Mouse (Mus musculus) urinary bladder, postnatal 10 days (tissue): Measurements from ENCODE around the gene Arhgef39.

ENCODE experiments used
- DNase-seq: peaks from one replicate; pipeline ENCODE4 v3.0.0; 2022; ENCODE audit warnings: low spot score

Arhgef39 gene

GRCm38 (mm10) chr4:43499407-43500333 is at the start of gene Arhgef39:
Gene Arhgef39, minus strand, starts transcription at chr4:43499695.
- DNase-seq, result no peak

- no peak for DNase-seq
Observed at GRCm38 (mm10) chr4:43549055-43549454, 49.6 kb upstream of the Arhgef39 start.

- no peak for DNase-seq
Observed at GRCm38 (mm10) chr4:43547160-43547559, 47.7 kb upstream of the Arhgef39 start.

DNA sequence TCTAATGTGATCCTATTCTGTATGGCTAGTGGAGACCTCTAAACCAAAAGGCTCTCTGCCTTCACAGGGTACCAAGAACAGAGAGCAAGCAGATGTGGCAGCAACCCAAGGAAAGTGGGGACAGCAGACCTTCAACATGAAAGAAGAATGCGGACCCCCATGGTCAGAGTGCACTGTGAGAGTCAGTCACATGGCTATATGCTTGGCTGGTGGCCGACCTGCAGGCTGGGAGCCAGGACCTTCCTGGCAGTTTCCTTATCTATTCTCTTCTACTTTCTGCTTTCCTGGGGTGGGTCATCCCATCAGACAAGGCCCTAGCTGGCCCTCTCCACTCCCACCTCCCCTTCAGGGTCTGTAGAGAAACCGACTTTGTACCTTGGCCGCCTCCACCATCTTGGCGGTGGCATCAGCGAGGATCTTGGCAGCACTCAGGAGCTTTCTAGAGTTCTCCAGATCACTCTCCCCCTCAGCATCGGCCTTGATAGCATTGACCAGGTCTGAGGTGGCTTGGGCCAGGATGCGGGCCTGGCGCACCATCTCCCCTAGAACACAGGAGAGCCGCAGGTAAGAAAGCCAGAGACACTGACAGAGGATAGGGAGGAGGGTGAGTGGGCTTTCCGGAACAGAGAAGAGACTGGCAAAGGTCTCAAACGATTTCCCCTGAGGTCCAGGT is 47.0 kb upstream of the Arhgef39 start:
- DNase-seq, result no peak

- no peak for DNase-seq
Observed at GRCm38 (mm10) chr4:43542044-43542443, 42.5 kb upstream of the Arhgef39 start.

GRCm38 (mm10) chr4:43536031-43536430 is 36.5 kb upstream of the Arhgef39 start:
- no peak for DNase-seq

GRCm38 (mm10) chr4:43535628-43536027 is 36.1 kb upstream of the Arhgef39 start:
- no peak for DNase-seq

DNA sequence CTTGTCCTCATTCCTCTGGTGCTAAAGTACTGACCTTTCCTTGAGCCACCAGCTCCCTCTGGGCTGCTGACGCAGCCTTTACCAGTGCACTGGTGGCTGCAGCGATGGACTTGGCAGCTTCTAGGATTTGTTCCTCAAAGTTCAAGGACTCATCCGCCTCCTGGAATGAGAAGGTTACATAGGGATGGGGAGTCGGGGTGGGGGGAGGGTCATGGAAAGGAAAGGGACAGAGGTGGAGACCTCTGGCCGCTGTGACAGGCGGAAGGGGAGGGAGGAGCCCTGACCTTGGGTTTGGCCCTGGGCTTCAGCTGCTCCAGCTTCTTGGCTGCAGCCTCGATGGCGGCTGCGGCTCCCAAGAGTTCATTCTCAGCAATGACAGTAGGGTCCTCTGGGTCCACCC is 33.8 kb upstream of the Arhgef39 start:
- DNase-seq, result no peak

DNA sequence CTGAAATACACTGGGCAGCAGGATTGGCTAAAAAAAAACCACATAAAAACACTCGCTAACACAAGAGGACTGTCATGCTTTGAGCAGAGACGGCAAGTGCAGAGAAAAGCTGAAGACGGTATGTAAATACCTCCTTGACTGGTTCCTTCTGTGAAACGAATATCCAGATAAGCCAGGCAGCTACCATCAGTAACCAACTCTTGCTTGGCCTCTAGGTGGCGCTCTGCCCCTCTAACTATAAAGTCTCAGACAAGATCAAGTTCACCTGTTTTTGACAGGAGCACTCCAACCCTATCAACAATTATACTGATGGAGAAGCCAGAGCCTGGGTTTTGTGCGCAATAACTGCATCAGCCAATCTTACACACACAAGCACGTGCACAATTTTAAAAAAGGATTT is 31.1 kb upstream of the Arhgef39 start:
- DNase-seq, result no peak

DNA sequence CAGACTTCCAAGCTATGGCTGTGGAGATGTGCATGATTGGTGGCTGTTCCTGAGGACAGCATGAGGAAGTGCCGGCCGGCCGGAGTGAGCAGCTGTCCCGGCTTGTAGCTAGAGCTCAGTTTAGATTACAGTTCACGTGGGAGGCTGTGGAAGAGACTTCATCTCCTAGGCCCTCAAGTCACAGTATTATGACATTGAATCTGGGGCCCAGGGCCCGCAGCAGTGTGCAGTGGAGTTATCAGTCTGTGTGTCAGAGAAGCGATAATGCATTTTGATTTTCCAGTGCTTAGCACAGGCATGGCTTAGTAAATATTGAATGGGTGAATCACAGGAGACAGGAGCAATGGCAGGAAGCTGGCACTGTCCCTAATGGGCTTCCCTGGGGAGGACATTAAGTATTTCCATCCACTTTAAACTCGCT is 30.6 kb upstream of the Arhgef39 start:
- DNase-seq, result no peak

DNA sequence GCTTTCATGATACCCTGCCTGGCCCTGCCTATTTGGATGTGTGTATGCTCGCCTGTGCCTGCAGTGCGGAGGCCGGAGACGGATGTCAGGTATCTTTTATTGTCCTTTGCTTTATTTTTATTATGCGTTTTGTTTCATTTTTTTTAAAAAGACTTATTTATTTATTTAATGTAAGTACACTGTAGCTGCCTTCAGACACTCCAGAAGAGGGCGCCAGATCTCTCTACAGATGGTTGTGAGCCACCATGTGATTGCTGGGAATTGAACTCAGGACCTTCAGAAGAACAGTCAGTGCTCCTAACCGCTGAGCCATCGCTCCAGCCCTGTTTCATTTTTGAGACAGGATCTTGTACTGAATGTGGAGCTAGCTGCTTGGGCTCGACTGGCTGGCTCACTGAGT is 29.0 kb upstream of the Arhgef39 start:
- DNase-seq, result no peak

DNA sequence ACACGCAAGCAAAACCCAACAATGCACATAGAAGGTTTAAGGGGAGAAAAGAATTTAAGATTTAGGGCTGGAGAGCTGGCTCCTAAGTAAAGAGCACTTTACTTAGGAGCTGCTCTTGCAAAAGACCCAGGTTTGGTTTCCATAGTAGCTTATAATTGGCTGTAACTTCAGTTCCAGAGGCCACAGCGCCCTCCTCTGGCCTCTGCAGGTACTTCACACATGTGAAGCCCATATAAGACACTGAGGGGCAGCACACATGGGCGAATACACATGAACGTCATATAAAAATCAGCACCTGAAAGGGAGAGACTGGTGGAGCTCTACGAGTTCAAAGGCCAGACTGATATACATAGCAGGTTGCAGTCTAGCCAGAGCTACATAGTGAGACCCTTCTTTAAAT is 28.4 kb upstream of the Arhgef39 start:
- DNase-seq, result no peak

- DNase-seq, result peak; percentile 73
Observed at GRCm38 (mm10) chr4:43519956-43520355, 20.5 kb upstream of the Arhgef39 start.

GRCm38 (mm10) chr4:43519551-43519950 is 20.1 kb upstream of the Arhgef39 start:
- DNase-seq, result no peak

- DNase-seq, result no peak
Observed at GRCm38 (mm10) chr4:43515764-43516708, 16.5 kb upstream of the Arhgef39 start.

- DNase-seq, result no peak
Observed at GRCm38 (mm10) chr4:43513791-43514190, 14.3 kb upstream of the Arhgef39 start.

DNA sequence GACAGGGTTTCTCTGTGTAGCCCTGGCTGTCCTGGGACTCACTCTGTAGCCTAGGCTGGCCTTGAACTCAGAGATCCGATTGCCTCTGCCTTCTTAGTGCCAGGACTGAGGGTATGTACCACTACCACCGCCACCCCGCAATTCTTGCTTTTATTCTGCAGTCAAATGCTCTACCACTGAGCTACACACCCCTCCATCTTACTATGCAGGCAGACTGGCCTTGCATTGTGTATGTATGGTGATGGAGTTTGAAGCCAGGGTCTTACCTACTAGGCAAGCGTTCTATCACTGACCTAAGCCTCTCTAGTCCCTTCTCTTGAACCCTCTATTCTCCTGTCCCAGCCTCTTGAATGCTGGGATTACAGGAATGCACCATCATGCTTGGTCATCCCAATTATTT is 13.8 kb upstream of the Arhgef39 start:
- no peak for DNase-seq

- no peak for DNase-seq
Observed at GRCm38 (mm10) chr4:43512653-43513052, 13.2 kb upstream of the Arhgef39 start.

DNA sequence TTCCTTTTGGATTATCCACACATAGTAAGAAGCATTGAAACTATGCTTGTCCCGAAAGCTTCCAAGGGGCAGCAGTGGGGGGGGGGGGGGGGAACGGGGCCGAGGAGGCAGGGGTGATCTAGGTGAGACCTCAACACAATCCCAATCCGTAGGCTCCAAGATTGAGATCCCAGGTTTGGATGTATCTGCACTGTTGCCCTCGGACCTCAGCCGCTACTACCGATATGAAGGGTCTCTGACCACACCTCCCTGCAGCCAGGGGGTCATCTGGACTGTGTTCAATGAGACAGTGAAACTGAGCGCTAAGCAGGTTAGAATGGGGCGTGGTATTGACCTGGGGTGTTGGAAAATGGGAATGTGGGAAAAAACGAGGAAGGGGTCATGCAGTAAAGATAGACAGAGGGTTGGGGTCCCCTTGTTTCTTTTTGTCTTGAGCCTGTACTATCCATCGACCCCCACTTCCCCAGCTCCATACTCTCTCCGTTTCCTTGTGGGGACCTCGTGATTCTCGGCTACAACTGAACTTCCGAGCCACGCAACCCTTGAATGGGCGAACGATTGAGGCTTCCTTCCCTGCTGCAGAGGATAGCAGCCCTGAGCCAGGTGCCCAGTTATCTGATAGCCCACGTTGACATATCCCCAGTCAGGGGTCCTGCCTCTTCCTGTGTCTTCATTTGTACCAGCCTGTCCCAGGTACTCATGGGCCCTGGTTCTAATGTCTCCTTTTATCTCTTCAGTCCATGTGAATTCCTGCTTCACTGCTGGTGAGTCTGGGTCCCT is 12.4 kb upstream of the Arhgef39 start:
- DNase-seq, result no peak

GRCm38 (mm10) chr4:43509109-43509508 is 9.6 kb upstream of the Arhgef39 start:
- DNase-seq, result no peak

DNA sequence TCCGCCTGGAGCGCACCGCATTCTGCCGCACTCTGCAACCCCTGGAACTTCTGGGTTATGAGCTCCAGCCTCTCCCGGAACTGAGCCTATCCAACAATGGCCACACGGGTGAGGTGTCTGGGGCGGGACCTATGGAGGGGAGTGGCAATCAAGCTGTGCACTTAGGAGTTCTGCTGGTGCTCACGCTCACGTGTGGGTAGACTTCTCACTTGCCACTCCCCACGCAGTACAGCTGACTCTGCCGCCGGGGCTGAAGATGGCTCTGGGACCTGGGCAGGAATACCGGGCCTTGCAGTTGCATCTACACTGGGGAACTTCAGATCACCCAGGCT is 9.1 kb upstream of the Arhgef39 start:
- DNase-seq, result no peak
